Mouse (Mus musculus): ENCODE measurements around the gene AC170998.1. TPM values are rescaled to one million over a fixed set of nuclear protein-coding genes. Genes with fewer than 3 reads are reported as not detected.
A peak's percentile ranks its signal among the peaks of the same experiment; 100 is the strongest.

AC170998.1 gene
- polyA plus RNA-seq (2017; shearing (Covaris generic)), result 1 to 10 TPM; 4.1 to 7.7 TPM

GRCm38 (mm10) chr17:28725783-28726182 is at the start of gene AC170998.1:
Gene AC170998.1 (plus strand): TSS chr17:28726083.
- ATAC-seq, result no peak

GRCm38 (mm10) chr17:28682311-28683084 is 43.4 kb upstream of the AC170998.1 start:
- no peak for ATAC-seq

GRCm38 (mm10) chr17:28683601-28684000 is 42.3 kb upstream of the AC170998.1 start:
- no peak for ATAC-seq

- no peak for ATAC-seq
These were observed 41.3 kb upstream of the AC170998.1 start for GRCm38 (mm10) chr17:28684631-28685030.

- no peak for ATAC-seq
These were observed 38.5 kb upstream of the AC170998.1 start for GRCm38 (mm10) chr17:28687354-28687753.

GRCm38 (mm10) chr17:28689586-28690283 is 36.1 kb upstream of the AC170998.1 start, which contains the start of gene Slc26a8:
Gene Slc26a8 (minus strand): TSS chr17:28690233.
- ATAC-seq, result no peak

GRCm38 (mm10) chr17:28690776-28691686 is 34.9 kb upstream of the AC170998.1 start, which contains the start of gene Mapk14:
Gene Mapk14 (plus strand): TSS chr17:28691329.
- ATAC-seq, result peak; percentile 96

GRCm38 (mm10) chr17:28691687-28692340 is 34.1 kb upstream of the AC170998.1 start:
- ATAC-seq, result no peak

GRCm38 (mm10) chr17:28692341-28692710 is 33.6 kb upstream of the AC170998.1 start:
- ATAC-seq, result peak; percentile 19

GRCm38 (mm10) chr17:28693086-28693485 is 32.8 kb upstream of the AC170998.1 start:
- ATAC-seq, result no peak

- no peak for ATAC-seq
These were observed 31.8 kb upstream of the AC170998.1 start for GRCm38 (mm10) chr17:28694078-28694477.

- ATAC-seq, result no peak
These were observed 31.1 kb upstream of the AC170998.1 start for GRCm38 (mm10) chr17:28694832-28695231.

- no peak for ATAC-seq
These were observed 29.2 kb upstream of the AC170998.1 start for GRCm38 (mm10) chr17:28696641-28697040.

GRCm38 (mm10) chr17:28697290-28698195 is 28.3 kb upstream of the AC170998.1 start:
- ATAC-seq, result peak; percentile 65

- ATAC-seq, result peak; percentile 48
These were observed 27.6 kb upstream of the AC170998.1 start for GRCm38 (mm10) chr17:28698245-28698644.

GRCm38 (mm10) chr17:28698672-28699071 is 27.2 kb upstream of the AC170998.1 start:
- no peak for ATAC-seq

- no peak for ATAC-seq
These were observed 26.1 kb upstream of the AC170998.1 start for GRCm38 (mm10) chr17:28699789-28700188.

GRCm38 (mm10) chr17:28701171-28701570 is 24.7 kb upstream of the AC170998.1 start:
- peak; percentile 12 for ATAC-seq

GRCm38 (mm10) chr17:28701737-28702136 is 24.1 kb upstream of the AC170998.1 start:
- ATAC-seq, result no peak

GRCm38 (mm10) chr17:28702646-28703045 is 23.2 kb upstream of the AC170998.1 start:
- no peak for ATAC-seq

- ATAC-seq, result no peak
These were observed 19.2 kb upstream of the AC170998.1 start for GRCm38 (mm10) chr17:28706697-28707096.
